9 mouse cellular contexts compared by ENCODE assay signal in genomic region chr4:82916003-82916677, GRCm38 (mm10). TPM values are rescaled to one million over a fixed set of nuclear protein-coding genes. Genes with fewer than 3 reads are reported as not detected.
DNase-seq lines count a peak whose midpoint lies in the region; ATAC-seq lines count a peak whose summit lies in the region.
"Had no signal": no experiment of that assay in that cellular context is flagged by ENCODE, and none has a peak within 500 bp of the region (broad histone marks: within the 10 kb centered on the region; RNA-seq: fewer than 3 reads in every experiment).

No protein-coding gene starts in this region.

- no peaks in the 10 kb centered on the region for H3K36me3 ChIP-seq in liver, embryonic 12.5 days
- no peaks in the 10 kb centered on the region for H3K36me3 ChIP-seq in forebrain, embryonic 10.5 days (replicated peaks)
- no peaks in the 10 kb centered on the region for H3K36me3 ChIP-seq in heart, embryonic 16.5 days (ENCODE audit: control insufficient read depth, insufficient read depth)
- H3K36me3 ChIP-seq in midbrain, embryonic 13.5 days = no peaks in the 10 kb centered on the region

- WGBS in liver, embryonic 12.5 days (ENCODE audit: insufficient replicate concordance) = 54% methylated on average over 14 of the region's 14 CpGs
- WGBS in forebrain, embryonic 10.5 days = 45% methylated on average over 14 of the region's 14 CpGs
- WGBS in heart, embryonic 16.5 days = 49% methylated on average over 14 of the region's 14 CpGs
- 17% methylated on average over 14 of the region's 14 CpGs for whole genome bisulfite sequencing in midbrain, embryonic 13.5 days

- no peak overlapping the region for H3K4me2 ChIP-seq in liver, embryonic 12.5 days
- peak overlapping the region; percentile 43 for H3K4me2 ChIP-seq in heart, embryonic 16.5 days (ENCODE audit: low read depth, low read length)
- peak overlapping the region; percentile 49 for H3K4me2 ChIP-seq in midbrain, embryonic 13.5 days (replicated peaks)

- DNase-seq in liver = peak; percentile 5
- DNase-seq in forebrain, embryonic 10.5 days (ENCODE audit: extremely low spot score, low spot score) = peak; percentile 47
- no peak for DNase-seq in spleen, postnatal 4 days (ENCODE audit: low spot score in 2 of 2)
- no peak for DNase-seq in kidney, adult 11 months
- no peak for DNase-seq in ovary, adult 18-20 months (ENCODE audit: low spot score)

- no peak overlapping the region for H3K4me3 ChIP-seq in liver, embryonic 12.5 days
- peak overlapping the region; percentile 18; the same call in 1 of the 2 replicates for H3K4me3 ChIP-seq in forebrain, embryonic 10.5 days
- H3K4me3 ChIP-seq in heart, embryonic 16.5 days (ENCODE audit: low read length) = no peak overlapping the region; the same call in 1 of the 2 replicates
- H3K4me3 ChIP-seq in midbrain, embryonic 13.5 days (replicated peaks) = peak overlapping the region; percentile 20; the same call in 1 of the 2 replicates
- H3K4me3 ChIP-seq: erythroblast, embryonic 14.5 days had no signal

- H3K27me3 ChIP-seq in liver, embryonic 12.5 days (replicated peaks) = no peaks in the 10 kb centered on the region
- no peaks in the 10 kb centered on the region for H3K27me3 ChIP-seq in forebrain, embryonic 10.5 days (ENCODE audit: poor library complexity, severe bottlenecking)
- H3K27me3 ChIP-seq in heart, embryonic 16.5 days (ENCODE audit: control insufficient read depth, insufficient read depth, low read length) = no peaks in the 10 kb centered on the region
- peaks cover 3% of the 10 kb centered on the region; the same call in 1 of the 2 replicates for H3K27me3 ChIP-seq in midbrain, embryonic 13.5 days

- no peak overlapping the region for H3K27ac ChIP-seq in liver, embryonic 12.5 days
- peak overlapping the region; percentile 85 for H3K27ac ChIP-seq in forebrain, embryonic 10.5 days
- no peak overlapping the region; the same call in 1 of the 2 replicates for H3K27ac ChIP-seq in heart, embryonic 16.5 days (ENCODE audit: low read length)
- peak overlapping the region; percentile 77 for H3K27ac ChIP-seq in midbrain, embryonic 13.5 days

- no peaks in the 10 kb centered on the region for H3K9me3 ChIP-seq in liver, embryonic 12.5 days (replicated peaks)
- H3K9me3 ChIP-seq in forebrain, embryonic 10.5 days = no peaks in the 10 kb centered on the region
- H3K9me3 ChIP-seq in heart, embryonic 16.5 days (replicated peaks; ENCODE audit: control insufficient read depth, low read length) = no peaks in the 10 kb centered on the region
- no peaks in the 10 kb centered on the region for H3K9me3 ChIP-seq in midbrain, embryonic 13.5 days

- no peak for ATAC-seq in liver, embryonic 12.5 days
- ATAC-seq in heart, embryonic 16.5 days (replicated peaks; ENCODE audit: extremely low read depth, insufficient read depth, low FRiP score) = no peak
- peak; percentile 87 for ATAC-seq in midbrain, embryonic 13.5 days

- H3K4me1 ChIP-seq in liver, embryonic 12.5 days = no peaks in the 10 kb centered on the region
- peaks cover 50% of the 10 kb centered on the region for H3K4me1 ChIP-seq in forebrain, embryonic 10.5 days
- H3K4me1 ChIP-seq in heart, embryonic 16.5 days (ENCODE audit: control insufficient read depth, insufficient read depth, low read length) = peaks cover 2% of the 10 kb centered on the region; the same call in 1 of the 2 replicates
- H3K4me1 ChIP-seq in midbrain, embryonic 13.5 days (replicated peaks) = peaks cover 26% of the 10 kb centered on the region

- H3K9ac ChIP-seq in liver, embryonic 12.5 days = no peak overlapping the region
- no peak overlapping the region for H3K9ac ChIP-seq in heart, embryonic 16.5 days (ENCODE audit: low read length)
- H3K9ac ChIP-seq in midbrain, embryonic 13.5 days (replicated peaks) = no peak overlapping the region; the same call in 1 of the 2 replicates

RNA-seq across cellular contexts. Expression of gene Cer1, which starts 31.2 kb away (rescaled TPM):
- polyA plus RNA-seq in liver, embryonic 12.5 days (2016; fragmentation: Nextera tagmentation; extraction: Ambion mirVana) = not detected in 2 replicates
- polyA plus RNA-seq in forebrain, embryonic 10.5 days (2016; fragmentation: Nextera tagmentation; extraction: Ambion mirVana) = not detected in 2 replicates
- polyA plus RNA-seq in heart, embryonic 16.5 days (2015; fragmentation: Nextera tagmentation; extraction: Ambion mirVana) = 0.11 TPM in 1 of 2 replicates, not detected in the other
- 0.08 TPM in 1 of 2 replicates, not detected in the other for polyA plus RNA-seq in midbrain, embryonic 13.5 days (2015; fragmentation: Nextera tagmentation; extraction: Ambion mirVana)
- polyA plus RNA-seq: erythroblast, embryonic 14.5 days had no signal

RNA-seq across cellular contexts. Expression of gene Zdhhc21, which starts 56.4 kb away (rescaled TPM):
- polyA plus RNA-seq in liver, embryonic 12.5 days (2016; fragmentation: Nextera tagmentation; extraction: Ambion mirVana) = 7.4 and 8.1 TPM in 2 replicates
- polyA plus RNA-seq in forebrain, embryonic 10.5 days (2016; fragmentation: Nextera tagmentation; extraction: Ambion mirVana) = 11.6 and 13.7 TPM in 2 replicates
- 11.0 and 11.3 TPM in 2 replicates for polyA plus RNA-seq in heart, embryonic 16.5 days (2015; fragmentation: Nextera tagmentation; extraction: Ambion mirVana)
- 16.7 and 16.9 TPM in 2 replicates for polyA plus RNA-seq in midbrain, embryonic 13.5 days (2015; fragmentation: Nextera tagmentation; extraction: Ambion mirVana)
- polyA plus RNA-seq: erythroblast, embryonic 14.5 days had no signal

Comparison
In these comparisons a context has a peak if more than half of its experiments do, and no peak if none do; other contexts are left out.
1. DNase-seq: peak in liver (single experiment) and forebrain, embryonic 10.5 days (single experiment); none in spleen, postnatal 4 days (0 of 2), kidney, adult 11 months (single experiment) and ovary, adult 18-20 months (single experiment).
2. H3K27ac ChIP-seq: peak in forebrain, embryonic 10.5 days (single experiment) and midbrain, embryonic 13.5 days (single experiment); none in liver, embryonic 12.5 days (single experiment) and heart, embryonic 16.5 days (single experiment).
3. H3K4me3 ChIP-seq: peak in forebrain, embryonic 10.5 days (single experiment) and midbrain, embryonic 13.5 days (single experiment); none in liver, embryonic 12.5 days (single experiment) and heart, embryonic 16.5 days (single experiment).